Mouse (Mus musculus) liver, embryonic 11.5 days (tissue): ENCODE data around the gene Smad3. TPM values are rescaled to one million over a fixed set of nuclear protein-coding genes. Genes with fewer than 3 reads are reported as not detected.

Experiments
- ATAC-seq: fragments of 200-750 bp; cut with Nextera tagmentation; replicated peaks from 2 replicates; pipeline ENCODE4 v1.8.0; 2017; ENCODE audit warnings: moderate number of reproducible peaks, mild to moderate bottlenecking, moderate TSS enrichment, moderate library complexity; ENCODE audit not compliant: low FRiP score
- DNase-seq: peaks from one replicate; pipeline ENCODE4 v3.0.0-alpha.2; 2017; ENCODE audit warnings: low spot score
- H3K27ac ChIP-seq: fragments of 300-500 bp; sonication (generic); 2 replicates; pipeline ENCODE4 v1.5.1; 2014; ENCODE audit warnings: mild to moderate bottlenecking, low read depth, low read length, control low read depth
- H3K27me3 ChIP-seq: fragments of 300-500 bp; sonication (generic); replicated peaks from 2 replicates; pipeline ENCODE4 v1.6.1; 2014; ENCODE audit warnings: low read length, mixed read lengths; ENCODE audit not compliant: control insufficient read depth, insufficient read depth
- H3K36me3 ChIP-seq: fragments of 300-500 bp; sonication (generic); 2 replicates; pipeline ENCODE4 v1.6.1; 2014; ENCODE audit warnings: mild to moderate bottlenecking, low read length, moderate library complexity, mixed read lengths; ENCODE audit not compliant: control insufficient read depth, insufficient read depth
- H3K4me1 ChIP-seq: fragments of 300-500 bp; sonication (generic); replicated peaks from 2 replicates; pipeline ENCODE4 v1.6.1; 2014; ENCODE audit warnings: low read length, mixed read lengths; ENCODE audit not compliant: control insufficient read depth, insufficient read depth
- H3K4me2 ChIP-seq: fragments of 300-500 bp; sonication (generic); 2 replicates; pipeline ENCODE4 v1.6.1; 2014; ENCODE audit warnings: mild to moderate bottlenecking, control low read depth, moderate library complexity
- H3K4me3 ChIP-seq: fragments of 300-500 bp; sonication (generic); 2 replicates; pipeline ENCODE4 v1.5.1; 2014; ENCODE audit warnings: low read depth, low read length, control low read depth
- H3K9ac ChIP-seq: fragments of 300-500 bp; sonication (generic); 2 replicates; pipeline ENCODE4 v1.6.1; 2014; ENCODE audit warnings: low read depth, low read length, control low read depth
- H3K9me3 ChIP-seq: fragments of 300-500 bp; sonication (generic); 2 replicates; pipeline ENCODE4 v1.6.1; 2016; ENCODE audit warnings: low read length, inconsistent platforms, mixed read lengths; ENCODE audit not compliant: control insufficient read depth
- WGBS: fragments of 180-500 bp; shearing (Covaris S2); extraction: QIAGEN DNeasy Blood & Tissue Kit; methylation state at CpG from one replicate; pipeline ENCODE4 v1.1.7; 2014; 5-methylcytosine and 5-hydroxymethylcytosine counted together
- polyA plus RNA-seq: library from polyadenylated mRNA; unstranded; fragments of >200 nt; fragmentation: Nextera tagmentation; extraction: Ambion mirVana; gene quantifications from 2 replicates; pipeline ENCODE4 v1.2.1, GENCODE M21; 2014

Gene Smad3
- polyA plus RNA-seq, 1 experiment from 2014 or later = 7.3 TPM

GRCm38 (mm10) chr9:63722918-63723317 is 34.9 kb downstream of the Smad3 start:
- 88% methylated on average over 9 of the region's 9 CpGs for WGBS
- Histone ChIP-seq H3K4me1 (peaks cover 54% of the 10 kb centered on the region), H3K36me3 (no peaks in the 10 kb centered on the region), H3K27ac (no peak overlapping the region), H3K4me3 (no peak overlapping the region), H3K9ac (no peak overlapping the region), H3K9me3 (no peaks in the 10 kb centered on the region), H3K27me3 (no peaks in the 10 kb centered on the region), H3K4me2 (no peak overlapping the region)
- ATAC-seq (no peak), DNase-seq (no peak)

GRCm38 (mm10) chr9:63722350-63722749 is 35.4 kb downstream of the Smad3 start:
- 83% methylated on average over 7 of the region's 7 CpGs for WGBS

GRCm38 (mm10) chr9:63721573-63722275 is 36.1 kb downstream of the Smad3 start:
- Histone ChIP-seq H3K9ac (no peak overlapping the region), H3K9me3 (no peaks in the 10 kb centered on the region), H3K27me3 (no peaks in the 10 kb centered on the region), H3K4me3 (no peak overlapping the region), H3K27ac (peak overlapping the region; percentile 6; the same call in 1 of the 2 replicates), H3K4me2 (no peak overlapping the region), H3K36me3 (no peaks in the 10 kb centered on the region), H3K4me1 (peaks cover 54% of the 10 kb centered on the region)
- WGBS = 56% methylated on average over 9 of the region's 9 CpGs
- no peak for DNase-seq
- no peak for ATAC-seq

More at GRCm38 (mm10) chr9:63722350-63722749, 35.4 kb downstream of the Smad3 start:
- Histone ChIP-seq H3K27ac (no peak overlapping the region), H3K4me3 (no peak overlapping the region), H3K4me2 (no peak overlapping the region), H3K9ac (no peak overlapping the region), H3K9me3 (no peaks in the 10 kb centered on the region), H3K36me3 (no peaks in the 10 kb centered on the region), H3K27me3 (no peaks in the 10 kb centered on the region), H3K4me1 (peaks cover 54% of the 10 kb centered on the region)
- ATAC-seq = no peak
- DNase-seq = no peak

- Histone ChIP-seq H3K4me3 (no peak overlapping the region), H3K27ac (0 out of 2 replicates have a peak overlapping the region, but pooled peaks have one; percentile 6), H3K36me3 (no peaks in the 10 kb centered on the region), H3K27me3 (no peaks in the 10 kb centered on the region), H3K4me1 (peaks cover 56% of the 10 kb centered on the region), H3K4me2 (peak overlapping the region; percentile 19; the same call in 1 of the 2 replicates), H3K9me3 (no peaks in the 10 kb centered on the region), H3K9ac (peak overlapping the region; percentile 11; the same call in 1 of the 2 replicates)
- WGBS = 18% methylated on average over 6 of the region's 6 CpGs
- DNase-seq (no peak), ATAC-seq (peak; percentile 54; the same call in 1 of the 2 replicates)
Measured at GRCm38 (mm10) chr9:63720715-63721114, 37.1 kb downstream of the Smad3 start.

- no peak overlapping the region for H3K4me2 ChIP-seq
- H3K9me3 ChIP-seq = no peaks in the 10 kb centered on the region
- no peak overlapping the region for H3K9ac ChIP-seq
- ATAC-seq = no peak
- H3K27ac ChIP-seq = no peak overlapping the region
- WGBS = 64% methylated on average over 16 of the region's 16 CpGs
- H3K4me3 ChIP-seq = no peak overlapping the region
- peaks cover 64% of the 10 kb centered on the region for H3K4me1 ChIP-seq
- H3K27me3 ChIP-seq = no peaks in the 10 kb centered on the region
- DNase-seq = no peak
- no peaks in the 10 kb centered on the region for H3K36me3 ChIP-seq
Measured at GRCm38 (mm10) chr9:63719770-63720440, 37.9 kb downstream of the Smad3 start.

- H3K36me3 ChIP-seq = no peaks in the 10 kb centered on the region
- DNase-seq = no peak
- ATAC-seq = no peak
- no peaks in the 10 kb centered on the region for H3K9me3 ChIP-seq
- peaks cover 68% of the 10 kb centered on the region for H3K4me1 ChIP-seq
- H3K27ac ChIP-seq = no peak overlapping the region
- whole genome bisulfite sequencing = 78% methylated on average over 9 of the region's 9 CpGs
- no peak overlapping the region for H3K4me2 ChIP-seq
- H3K4me3 ChIP-seq = no peak overlapping the region
- no peaks in the 10 kb centered on the region for H3K27me3 ChIP-seq
- no peak overlapping the region for H3K9ac ChIP-seq
Measured at GRCm38 (mm10) chr9:63718735-63719358, 38.9 kb downstream of the Smad3 start.

- Histone ChIP-seq H3K27me3 (no peaks in the 10 kb centered on the region), H3K27ac (no peak overlapping the region), H3K4me1 (peaks cover 72% of the 10 kb centered on the region), H3K36me3 (no peaks in the 10 kb centered on the region), H3K4me2 (no peak overlapping the region), H3K4me3 (no peak overlapping the region), H3K9me3 (no peaks in the 10 kb centered on the region), H3K9ac (no peak overlapping the region)
- ATAC-seq = no peak
- 73% methylated on average over 4 of the region's 4 CpGs for WGBS
- DNase-seq = no peak
Measured at GRCm38 (mm10) chr9:63718170-63718569, 39.6 kb downstream of the Smad3 start.

GRCm38 (mm10) chr9:63717474-63718005 is 40.3 kb downstream of the Smad3 start:
- no peak overlapping the region for H3K9ac ChIP-seq
- H3K27me3 ChIP-seq = no peaks in the 10 kb centered on the region
- no peak overlapping the region for H3K27ac ChIP-seq
- no peaks in the 10 kb centered on the region for H3K9me3 ChIP-seq
- 51% methylated on average over 3 of the region's 3 CpGs for WGBS
- H3K4me2 ChIP-seq = no peak overlapping the region
- DNase-seq (no peak), ATAC-seq (no peak)
- H3K4me3 ChIP-seq = no peak overlapping the region
- H3K4me1 ChIP-seq = peaks cover 75% of the 10 kb centered on the region
- no peaks in the 10 kb centered on the region for H3K36me3 ChIP-seq
